Mouse (Mus musculus): ENCODE results near the gene Fam187b. TPM values are rescaled to one million over a fixed set of nuclear protein-coding genes. Genes with fewer than 3 reads are reported as not detected.
"Not testable (repeated sequence)": the region's sequence is repeated elsewhere in the genome, so short reads cannot be mapped to it uniquely, and the experiment has no call there.

The Fam187b gene
- polyA plus RNA-seq (2011; ENCODE audit: insufficient read depth, insufficient read length, low replicate concordance, missing spikeins), result 0.75 TPM in 1 of 2 replicates, not detected in the other

- 1% methylated on average over 37 of the region's 37 CpGs for WGBS
- Histone ChIP-seq H3K4me3 (replicated peaks; ENCODE audit: control insufficient read depth, low read depth, low read length) (peak within 1 kb of the TSS; percentile 83), H3K4me1 (ENCODE audit: control insufficient read depth, insufficient read depth, low read length) (no peaks in the 10 kb centered on the region), H3K27ac (ENCODE audit: control insufficient read depth, insufficient read depth, low read depth, low read length, poor library complexity) (peak within 1 kb of the TSS; percentile 45; the same call in 1 of the 2 replicates)
- peak; percentile 37; the same call in 1 of the 2 replicates for TF ChIP-seq POLR2A (IDR thresholded peaks at IDR 0.05; ENCODE audit: borderline replicate concordance, control insufficient read depth, low read depth, low read length)
- peak; percentile 95 for TF ChIP-seq CTCF (IDR thresholded peaks at IDR 0.05; ENCODE audit: control insufficient read depth, insufficient read depth, low read length)
Measured at GRCm38 (mm10) chr7:30973501-30974289, at the start of gene Fam187b. TSS of gene Fam187b (plus strand) at chr7:30973790.

- WGBS, result 61% methylated on average over 3 of the region's 3 CpGs
- no peak overlapping the region for H3K4me3 ChIP-seq (replicated peaks; ENCODE audit: control insufficient read depth, low read depth, low read length)
- TF ChIP-seq POLR2A (IDR thresholded peaks at IDR 0.05; ENCODE audit: borderline replicate concordance, control insufficient read depth, low read depth, low read length), result no peak
- TF ChIP-seq CTCF (IDR thresholded peaks at IDR 0.05; ENCODE audit: control insufficient read depth, insufficient read depth, low read length), result no peak
- H3K4me1 ChIP-seq (ENCODE audit: control insufficient read depth, insufficient read depth, low read length), result no peaks in the 10 kb centered on the region; the same call in 1 of the 2 replicates
- no peak overlapping the region for H3K27ac ChIP-seq (ENCODE audit: control insufficient read depth, insufficient read depth, low read depth, low read length, poor library complexity)
Measured at GRCm38 (mm10) chr7:30924071-30924470, 49.5 kb upstream of the Fam187b start.

GRCm38 (mm10) chr7:30924581-30924980, 49.0 kb upstream of the Fam187b start, which contains the start of gene Hamp2:
TSS of gene Hamp2 (minus strand) at chr7:30924681.
- H3K27ac ChIP-seq (ENCODE audit: control insufficient read depth, insufficient read depth, low read depth, low read length, poor library complexity); H3K4me3 ChIP-seq (replicated peaks; ENCODE audit: control insufficient read depth, low read depth, low read length); H3K4me1 ChIP-seq (ENCODE audit: control insufficient read depth, insufficient read depth, low read length): not testable (repeated sequence)
- 75% methylated on average over 2 of the region's 2 CpGs for whole genome bisulfite sequencing

GRCm38 (mm10) chr7:30935422-30936099, 38.0 kb upstream of the Fam187b start:
- Histone ChIP-seq H3K27ac (ENCODE audit: control insufficient read depth, insufficient read depth, low read depth, low read length, poor library complexity) (peak overlapping the region; percentile 45; the same call in 1 of the 2 replicates), H3K4me3 (replicated peaks; ENCODE audit: control insufficient read depth, low read depth, low read length) (peak overlapping the region; percentile 39)
- not testable (repeated sequence) for H3K4me1 ChIP-seq (ENCODE audit: control insufficient read depth, insufficient read depth, low read length)
- WGBS, result 28% methylated on average over 6 of the region's 6 CpGs

- not testable (repeated sequence) for H3K4me3 ChIP-seq (replicated peaks; ENCODE audit: control insufficient read depth, low read depth, low read length); H3K27ac ChIP-seq (ENCODE audit: control insufficient read depth, insufficient read depth, low read depth, low read length, poor library complexity); H3K4me1 ChIP-seq (ENCODE audit: control insufficient read depth, insufficient read depth, low read length)
- WGBS, result 89% methylated on average over 1 of the region's 1 CpGs
Measured at GRCm38 (mm10) chr7:30940070-30940469, 33.5 kb upstream of the Fam187b start.

GRCm38 (mm10) chr7:30942365-30942764, 31.2 kb upstream of the Fam187b start:
- not testable (repeated sequence) for H3K4me1 ChIP-seq (ENCODE audit: control insufficient read depth, insufficient read depth, low read length); H3K4me3 ChIP-seq (replicated peaks; ENCODE audit: control insufficient read depth, low read depth, low read length)
- WGBS, result 16% methylated on average over 3 of the region's 3 CpGs
- 0 out of 2 replicates have a peak overlapping the region, but pooled peaks have one; percentile 33 for H3K27ac ChIP-seq (ENCODE audit: control insufficient read depth, insufficient read depth, low read depth, low read length, poor library complexity)

GRCm38 (mm10) chr7:30943909-30944635, 29.5 kb upstream of the Fam187b start, which contains the start of gene Hamp:
TSS of gene Hamp (minus strand) at chr7:30944032.
- H3K4me1 ChIP-seq (ENCODE audit: control insufficient read depth, insufficient read depth, low read length), result peaks cover 2% of the 10 kb centered on the region
- no peak for TF ChIP-seq POLR2A (IDR thresholded peaks at IDR 0.05; ENCODE audit: borderline replicate concordance, control insufficient read depth, low read depth, low read length)
- TF ChIP-seq CTCF (IDR thresholded peaks at IDR 0.05; ENCODE audit: control insufficient read depth, insufficient read depth, low read length), result no peak
- H3K27ac ChIP-seq (ENCODE audit: control insufficient read depth, insufficient read depth, low read depth, low read length, poor library complexity), result no peak within 1 kb of the TSS
- 69% methylated on average over 9 of the region's 9 CpGs for WGBS
- H3K4me3 ChIP-seq (replicated peaks; ENCODE audit: control insufficient read depth, low read depth, low read length), result no peak within 1 kb of the TSS

- not testable (repeated sequence) for H3K27ac ChIP-seq (ENCODE audit: control insufficient read depth, insufficient read depth, low read depth, low read length, poor library complexity); H3K4me1 ChIP-seq (ENCODE audit: control insufficient read depth, insufficient read depth, low read length); H3K4me3 ChIP-seq (replicated peaks; ENCODE audit: control insufficient read depth, low read depth, low read length)
- WGBS, result 71% methylated on average over 2 of the region's 2 CpGs
Measured at GRCm38 (mm10) chr7:30944706-30945105, 28.9 kb upstream of the Fam187b start.

- not testable (repeated sequence) for H3K4me3 ChIP-seq (replicated peaks; ENCODE audit: control insufficient read depth, low read depth, low read length); H3K4me1 ChIP-seq (ENCODE audit: control insufficient read depth, insufficient read depth, low read length); H3K27ac ChIP-seq (ENCODE audit: control insufficient read depth, insufficient read depth, low read depth, low read length, poor library complexity)
- 80% methylated on average over 7 of the region's 7 CpGs for WGBS
Measured at GRCm38 (mm10) chr7:30945466-30945865, 28.1 kb upstream of the Fam187b start.
